Mouse (Mus musculus) liver, embryonic 16.5 days (tissue): Measurements from ENCODE around the gene Efcab3. TPM values are rescaled to one million over a fixed set of nuclear protein-coding genes. Genes with fewer than 3 reads are reported as not detected.

ENCODE experiments used
- ATAC-seq: fragments of 200-750 bp; cut with Nextera tagmentation; 2 replicates; pipeline ENCODE4 v1.8.0; 2017; ENCODE audit warnings: low read depth, mild to moderate bottlenecking, moderate number of reproducible peaks, moderate library complexity
- H3K27ac ChIP-seq: fragments of 300-500 bp; sonication (generic); 2 replicates; pipeline ENCODE4 v1.5.1; 2014; ENCODE audit warnings: mild to moderate bottlenecking, low read length
- H3K27me3 ChIP-seq: fragments of 300-500 bp; sonication (generic); 2 replicates; pipeline ENCODE4 v1.6.1; 2014; ENCODE audit warnings: low read depth, low read length, mixed read lengths; ENCODE audit not compliant: control insufficient read depth, insufficient read depth
- H3K36me3 ChIP-seq: fragments of 300-500 bp; sonication (generic); 2 replicates; pipeline ENCODE4 v1.6.1; 2014; ENCODE audit warnings: mild to moderate bottlenecking; ENCODE audit not compliant: control insufficient read depth, insufficient read depth
- H3K4me1 ChIP-seq: fragments of 300-500 bp; sonication (generic); 2 replicates; pipeline ENCODE4 v1.6.1; 2014; ENCODE audit warnings: low read depth, low read length, mixed read lengths; ENCODE audit not compliant: control insufficient read depth
- H3K4me2 ChIP-seq: fragments of 300-500 bp; sonication (generic); 2 replicates; pipeline ENCODE4 v1.6.1; 2014; ENCODE audit warnings: low read depth, low read length, mixed read lengths
- H3K4me3 ChIP-seq: fragments of 300-500 bp; sonication (generic); 2 replicates; pipeline ENCODE4 v1.5.1; 2014; ENCODE audit warnings: low read depth, mild to moderate bottlenecking, low read length
- H3K9ac ChIP-seq: fragments of 300-500 bp; sonication (generic); 2 replicates; pipeline ENCODE4 v1.6.1; 2014; ENCODE audit warnings: low read depth, low read length
- H3K9me3 ChIP-seq: fragments of 300-500 bp; sonication (generic); replicated peaks from 2 replicates; pipeline ENCODE4 v1.6.1; 2016; ENCODE audit warnings: low read length; ENCODE audit not compliant: control insufficient read depth
- WGBS: fragments of 180-500 bp; shearing (Covaris S2); extraction: QIAGEN DNeasy Blood & Tissue Kit; methylation state at CpG from one replicate; pipeline ENCODE4 v1.1.7; 2014; ENCODE audit not compliant: insufficient replicate concordance; 5-methylcytosine and 5-hydroxymethylcytosine counted together
- polyA plus RNA-seq: library from polyadenylated mRNA; unstranded; fragments of >200 nt; fragmentation: Nextera tagmentation; extraction: Ambion mirVana; gene quantifications from 2 replicates; pipeline ENCODE4 v1.2.1, GENCODE M21; 2015

The Efcab3 gene
- polyA plus RNA-seq, 1 experiment from 2014 or later, result 0.13 TPM

DNA sequence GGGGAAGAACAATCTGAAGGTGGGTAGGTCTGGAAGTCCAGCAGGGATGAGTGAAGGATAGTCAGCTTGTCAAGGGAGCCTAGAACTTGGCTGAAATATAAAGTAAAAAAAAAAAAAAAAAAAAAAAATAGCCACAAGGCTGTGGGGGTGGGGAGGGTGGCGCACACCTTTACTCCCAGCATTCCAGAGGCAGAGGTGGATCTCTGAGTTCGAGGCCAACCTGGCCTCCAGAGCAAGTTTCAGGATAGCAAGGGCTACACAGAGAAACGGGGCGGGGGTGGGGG lies 88.6 kb downstream of the Efcab3 start:
- whole genome bisulfite sequencing, result 48% methylated on average over 2 of the region's 4 CpGs
- H3K9me3 ChIP-seq, result no peaks in the 10 kb centered on the region
- H3K27ac ChIP-seq, result peak overlapping the region; percentile 82
- no peaks in the 10 kb centered on the region for H3K27me3 ChIP-seq
- H3K9ac ChIP-seq, result peak overlapping the region; percentile 50
- H3K4me3 ChIP-seq, result no peak overlapping the region
- no peaks in the 10 kb centered on the region for H3K36me3 ChIP-seq
- ATAC-seq, result no peak
- H3K4me2 ChIP-seq, result peak overlapping the region; percentile 68
- H3K4me1 ChIP-seq, result peaks cover 58% of the 10 kb centered on the region

DNA sequence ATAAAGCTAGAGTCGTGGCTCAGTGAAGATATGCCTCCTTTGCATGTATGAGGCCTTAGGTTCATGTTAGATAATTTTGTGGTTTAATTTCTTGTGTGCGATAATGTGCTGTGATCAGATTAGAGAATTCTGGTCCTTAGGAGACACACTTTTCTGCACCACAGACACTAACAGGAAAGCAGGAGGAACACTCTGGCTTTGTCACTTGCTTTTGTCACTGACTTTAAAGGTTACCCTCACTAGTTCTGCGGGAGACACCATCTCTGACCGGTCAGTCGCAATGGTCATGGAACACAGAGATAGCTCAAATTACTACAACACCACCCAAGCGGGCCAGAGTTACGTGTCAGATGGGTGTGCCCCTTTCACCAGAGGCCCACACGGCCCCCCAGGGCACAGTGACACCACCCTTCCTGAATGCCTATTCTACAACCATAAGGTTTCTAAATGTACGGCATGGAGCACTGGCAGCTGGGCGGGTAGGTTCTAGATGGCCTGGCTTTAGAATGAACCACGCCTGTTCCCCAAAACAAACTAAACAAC lies 89.0 kb downstream of the Efcab3 start:
- Histone ChIP-seq H3K27ac (peak overlapping the region; percentile 96), H3K4me1 (peaks cover 62% of the 10 kb centered on the region), H3K4me3 (peak overlapping the region; percentile 38), H3K9me3 (no peaks in the 10 kb centered on the region), H3K4me2 (peak overlapping the region; percentile 68), H3K27me3 (no peaks in the 10 kb centered on the region), H3K9ac (peak overlapping the region; percentile 61), H3K36me3 (no peaks in the 10 kb centered on the region)
- peak; percentile 86 for ATAC-seq
- 22% methylated on average over 11 of the region's 11 CpGs for WGBS

DNA sequence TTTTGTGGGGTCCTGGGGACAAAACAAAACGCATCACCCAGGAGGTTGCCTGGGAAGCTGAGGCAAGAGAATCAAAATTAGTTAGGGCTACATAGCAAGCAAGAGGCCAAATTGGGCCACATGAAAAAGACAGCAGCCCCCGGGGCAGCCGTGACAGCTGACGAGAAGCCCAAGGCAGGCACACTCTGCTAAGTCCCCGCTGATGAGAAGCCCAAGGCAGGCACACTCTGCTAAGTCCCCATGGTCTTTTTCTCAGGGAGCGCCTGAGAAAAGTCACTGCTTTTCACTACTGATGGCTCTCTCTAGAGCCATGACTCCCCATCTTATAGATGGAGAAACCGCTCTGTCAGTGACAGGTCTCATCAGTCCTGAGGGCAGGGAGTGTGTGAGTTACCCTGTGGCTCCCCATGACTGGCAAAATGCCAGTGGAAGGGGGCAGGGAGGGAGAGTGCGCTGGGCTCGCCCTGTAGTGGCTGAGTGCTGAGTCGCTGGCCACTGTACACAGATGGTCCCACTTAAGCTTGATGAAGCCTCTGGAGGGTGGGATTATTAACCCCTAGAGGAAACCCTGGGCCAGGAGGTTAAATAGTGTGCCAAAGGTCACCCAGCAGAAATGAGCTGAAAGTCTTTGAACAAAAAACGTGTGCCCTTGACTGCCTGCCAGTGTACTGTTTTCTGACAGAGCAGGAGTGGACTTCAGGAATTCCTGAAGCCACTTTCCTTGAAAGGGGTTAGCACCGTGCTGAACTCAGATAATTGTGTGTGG lies 89.9 kb downstream of the Efcab3 start:
- peak overlapping the region; percentile 68 for H3K4me2 ChIP-seq
- H3K27me3 ChIP-seq, result no peaks in the 10 kb centered on the region
- 23% methylated on average over 12 of the region's 12 CpGs for WGBS
- H3K4me1 ChIP-seq, result peaks cover 70% of the 10 kb centered on the region
- ATAC-seq, result peak; percentile 84
- peak overlapping the region; percentile 96 for H3K27ac ChIP-seq
- H3K36me3 ChIP-seq, result no peaks in the 10 kb centered on the region
- peak overlapping the region; percentile 61 for H3K9ac ChIP-seq
- peak overlapping the region; percentile 38 for H3K4me3 ChIP-seq
- H3K9me3 ChIP-seq, result no peaks in the 10 kb centered on the region

DNA sequence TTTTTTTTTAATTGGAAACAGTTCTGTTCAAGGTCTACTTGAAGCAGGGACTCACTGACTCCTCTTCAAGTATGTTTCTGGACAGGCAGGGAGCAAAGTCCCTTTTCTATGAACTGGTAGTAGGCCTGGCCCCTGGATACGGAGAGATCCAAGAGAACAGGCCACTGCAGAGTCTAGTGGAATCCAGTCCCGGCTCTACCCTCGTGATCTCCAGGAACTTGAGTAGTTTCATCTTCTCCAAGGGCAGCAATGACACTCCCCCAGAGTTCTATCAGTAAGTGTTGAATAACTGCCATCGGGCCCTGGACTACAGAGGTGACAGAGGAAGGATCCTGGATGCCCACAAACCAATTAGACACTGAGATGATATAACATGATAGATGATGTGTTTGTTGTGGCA lies 92.5 kb downstream of the Efcab3 start:
- no peak overlapping the region for H3K4me2 ChIP-seq
- no peak overlapping the region for H3K4me3 ChIP-seq
- no peaks in the 10 kb centered on the region for H3K27me3 ChIP-seq
- no peaks in the 10 kb centered on the region for H3K9me3 ChIP-seq
- no peak for ATAC-seq
- H3K4me1 ChIP-seq, result peaks cover 54% of the 10 kb centered on the region
- H3K9ac ChIP-seq, result no peak overlapping the region
- H3K36me3 ChIP-seq, result no peaks in the 10 kb centered on the region
- H3K27ac ChIP-seq, result peak overlapping the region; percentile 48; the same call in 1 of the 2 replicates
- WGBS, result 53% methylated on average over 4 of the region's 4 CpGs

DNA sequence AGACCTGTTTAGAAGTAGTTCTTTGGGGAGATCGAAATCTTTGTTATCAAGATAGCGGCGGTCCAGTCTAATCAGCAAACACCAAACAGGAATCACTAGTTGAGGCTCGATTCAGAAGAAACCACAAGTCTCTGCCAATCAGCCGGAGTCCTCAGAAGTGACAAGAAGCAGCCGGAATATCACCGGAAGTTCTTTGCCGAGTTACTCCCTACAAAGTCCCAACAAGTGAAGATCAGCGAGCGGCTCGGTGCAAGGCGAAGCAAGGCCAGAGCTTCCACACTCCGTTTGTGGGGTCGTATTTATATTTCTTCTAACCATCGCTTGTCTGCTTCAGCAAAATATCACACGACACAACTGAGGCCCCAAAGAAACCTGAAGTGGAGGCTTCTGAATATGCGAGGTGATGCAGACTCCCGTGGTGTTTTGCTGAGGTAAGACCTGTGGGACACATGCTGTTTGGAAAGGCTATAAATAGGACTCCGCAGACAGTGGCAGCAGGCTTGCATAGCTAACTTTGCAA lies 93.4 kb downstream of the Efcab3 start:
- ATAC-seq, result no peak
- peak overlapping the region; percentile 58 for H3K27ac ChIP-seq
- peak overlapping the region; percentile 38 for H3K4me3 ChIP-seq
- H3K9me3 ChIP-seq, result no peaks in the 10 kb centered on the region
- H3K27me3 ChIP-seq, result no peaks in the 10 kb centered on the region
- H3K4me1 ChIP-seq, result peaks cover 45% of the 10 kb centered on the region
- H3K9ac ChIP-seq, result peak overlapping the region; percentile 14; the same call in 1 of the 2 replicates
- WGBS, result 57% methylated on average over 19 of the region's 19 CpGs
- H3K4me2 ChIP-seq, result peak overlapping the region; percentile 33; the same call in 1 of the 2 replicates
- no peaks in the 10 kb centered on the region for H3K36me3 ChIP-seq

DNA sequence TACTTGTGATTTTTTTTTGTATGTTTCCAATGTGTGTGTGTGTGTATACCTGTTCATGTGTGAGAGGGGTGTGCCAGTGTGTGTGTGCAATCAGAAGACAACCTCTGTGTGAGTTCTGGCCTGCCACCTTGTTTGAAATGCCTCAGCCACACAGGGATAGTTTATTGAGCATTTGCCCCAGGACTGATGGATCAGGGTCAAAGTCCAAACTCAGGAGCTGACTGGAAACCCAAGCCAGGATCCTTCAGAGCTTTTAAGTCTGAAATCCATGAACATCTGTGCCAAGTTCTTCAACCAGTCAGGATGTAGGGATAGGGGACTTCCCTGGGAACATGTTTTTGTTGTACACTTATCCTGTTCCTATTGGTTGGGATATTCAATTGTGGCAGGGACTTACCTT lies 94.7 kb downstream of the Efcab3 start:
- no peak for ATAC-seq
- no peak overlapping the region for H3K4me3 ChIP-seq
- no peaks in the 10 kb centered on the region for H3K9me3 ChIP-seq
- H3K27me3 ChIP-seq, result no peaks in the 10 kb centered on the region
- H3K4me1 ChIP-seq, result peaks cover 34% of the 10 kb centered on the region
- no peak overlapping the region for H3K9ac ChIP-seq
- H3K36me3 ChIP-seq, result no peaks in the 10 kb centered on the region
- peak overlapping the region; percentile 15; the same call in 1 of the 2 replicates for H3K4me2 ChIP-seq
- H3K27ac ChIP-seq, result no peak overlapping the region

DNA sequence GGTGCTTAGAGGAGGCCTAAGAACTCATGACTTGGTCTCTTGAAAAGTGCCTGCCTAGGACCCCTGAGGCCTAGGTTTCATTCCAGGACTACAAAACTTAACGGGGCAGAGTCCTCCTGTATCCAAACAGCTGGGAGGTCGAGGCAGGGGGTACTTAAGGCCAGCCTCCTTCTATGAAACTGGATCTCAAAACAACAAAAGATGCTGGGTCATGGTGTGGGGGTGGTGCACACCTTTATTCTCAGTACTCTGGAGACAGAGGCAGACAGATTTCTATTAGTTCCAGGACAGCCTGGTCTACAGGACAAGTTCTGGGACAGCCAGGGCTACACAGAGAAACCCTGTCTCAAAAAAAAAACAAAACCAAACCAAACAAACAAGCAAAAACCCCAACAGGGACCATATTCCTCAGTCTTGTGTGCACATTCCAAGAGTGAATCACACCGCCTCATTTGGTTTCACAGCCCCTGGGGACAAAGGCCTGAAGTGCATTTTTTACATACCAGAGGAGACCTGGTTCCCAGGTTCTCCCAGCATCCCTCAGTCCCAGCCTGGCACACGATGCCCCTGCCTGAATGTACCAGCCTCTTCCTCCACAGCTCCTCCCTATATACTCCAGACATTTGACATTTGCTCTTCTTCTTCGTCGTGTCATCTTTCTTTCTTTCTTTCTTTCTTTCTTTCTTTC lies 96.4 kb downstream of the Efcab3 start:
- H3K9ac ChIP-seq, result no peak overlapping the region
- peaks cover 23% of the 10 kb centered on the region for H3K4me1 ChIP-seq
- no peaks in the 10 kb centered on the region for H3K27me3 ChIP-seq
- H3K9me3 ChIP-seq, result peaks cover under 1% of the 10 kb centered on the region; the same call in 1 of the 2 replicates
- peak overlapping the region; percentile 33 for H3K27ac ChIP-seq
- no peaks in the 10 kb centered on the region for H3K36me3 ChIP-seq
- H3K4me2 ChIP-seq, result no peak overlapping the region
- 63% methylated on average over 6 of the region's 6 CpGs for WGBS
- no peak for ATAC-seq
- no peak overlapping the region for H3K4me3 ChIP-seq

DNA sequence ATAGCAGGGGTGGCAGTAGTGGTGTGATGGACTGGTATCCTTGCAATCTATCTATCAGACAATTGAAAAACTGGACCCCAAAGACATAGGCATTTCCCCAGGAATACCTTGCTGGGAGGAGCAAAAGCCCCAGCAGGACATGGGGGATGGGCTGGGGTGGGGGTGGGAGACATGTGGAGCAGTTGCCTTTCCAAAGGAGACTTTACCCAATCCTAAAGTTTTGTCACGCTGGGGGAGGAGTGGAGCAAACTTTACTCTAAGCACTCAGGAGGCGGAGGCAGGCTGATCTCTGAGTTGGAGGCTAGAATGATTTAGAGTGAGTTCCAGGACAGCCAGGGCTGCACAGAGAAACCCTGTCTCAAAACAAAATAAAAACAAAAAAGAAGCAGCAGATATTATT lies 98.0 kb downstream of the Efcab3 start:
- H3K4me1 ChIP-seq, result peaks cover 18% of the 10 kb centered on the region
- H3K4me2 ChIP-seq, result no peak overlapping the region
- no peaks in the 10 kb centered on the region for H3K36me3 ChIP-seq
- 79% methylated on average over 2 of the region's 2 CpGs for WGBS
- H3K27me3 ChIP-seq, result no peaks in the 10 kb centered on the region
- ATAC-seq, result no peak
- peaks cover 4% of the 10 kb centered on the region for H3K9me3 ChIP-seq
- no peak overlapping the region for H3K9ac ChIP-seq
- H3K27ac ChIP-seq, result no peak overlapping the region
- H3K4me3 ChIP-seq, result no peak overlapping the region
